Mouse (Mus musculus) MEL (cell line): ENCODE results near the gene Fam160a1. TPM values are rescaled to one million over a fixed set of nuclear protein-coding genes. Genes with fewer than 3 reads are reported as not detected.

Experiments used
- DNase-seq: peaks from one replicate; pipeline ENCODE4 v3.0.0; 2011; ENCODE audit warnings: low read depth, low spot score
- H3K27ac ChIP-seq: 2 replicates; pipeline ENCODE4 v1.5.1; 2012; ENCODE audit warnings: low read depth, mild to moderate bottlenecking, control low read depth, low read length, moderate library complexity; ENCODE audit not compliant: control insufficient read depth
- H3K27me3 ChIP-seq, 2 experiments: fragments of 150-350 bp in 1 of 2; sonication (generic) in 1 of 2; 2 replicates each; pipeline ENCODE4 v1.6.1; 2012; ENCODE audit warnings: low read length in 2 of 2, mild to moderate bottlenecking in 2 of 2, improper control_type of control experiment in 1 of 2, moderate library complexity in 1 of 2; ENCODE audit not compliant: insufficient read depth in 2 of 2, control insufficient read depth in 1 of 2
- H3K36me3 ChIP-seq, 2 experiments: 2 replicates each; pipeline ENCODE4 v1.6.1; 2012 to 2014; ENCODE audit warnings: low read length in 2 of 2, improper control_type of control experiment in 1 of 2, inconsistent platforms in 1 of 2, mild to moderate bottlenecking in 1 of 2; ENCODE audit not compliant: insufficient read depth in 2 of 2, control insufficient read depth in 1 of 2
- H3K4me1 ChIP-seq, 2 experiments: fragments of 150-350 bp in 1 of 2; sonication (generic) in 1 of 2; 2 replicates each; pipeline ENCODE4 v1.6.1; 2012; ENCODE audit warnings: low read length in 2 of 2, improper control_type of control experiment in 1 of 2, mild to moderate bottlenecking in 1 of 2; ENCODE audit not compliant: insufficient read depth in 2 of 2, control insufficient read depth in 1 of 2
- H3K4me3 ChIP-seq, 2 experiments: fragments of 150-350 bp in 1 of 2; sonication (generic) in 1 of 2; 2 replicates each; pipeline ENCODE4 v1.5.1; 2012; ENCODE audit warnings: low read depth in 2 of 2, low read length in 2 of 2, mild to moderate bottlenecking in 2 of 2, moderate library complexity in 2 of 2, control low read depth in 1 of 2, improper control_type of control experiment in 1 of 2; ENCODE audit not compliant: control insufficient read depth in 1 of 2, insufficient read depth in 1 of 2
- H3K79me2 ChIP-seq: 2 replicates; pipeline ENCODE4 v1.6.1; 2012; ENCODE audit warnings: mild to moderate bottlenecking, low read length, moderate library complexity; ENCODE audit not compliant: control insufficient read depth, poor library complexity, insufficient read depth
- H3K9ac ChIP-seq: 2 replicates; pipeline ENCODE4 v1.6.1; 2012; ENCODE audit warnings: low read depth, mild to moderate bottlenecking, control low read depth, low read length, moderate library complexity; ENCODE audit not compliant: control insufficient read depth, poor library complexity, severe bottlenecking
- H3K9me3 ChIP-seq: fragments of 150-350 bp; sonication (generic); replicated peaks from 2 replicates; pipeline ENCODE4 v1.6.1; 2012; ENCODE audit warnings: mild to moderate bottlenecking, low read length, improper control_type of control experiment, moderate library complexity; ENCODE audit not compliant: insufficient read depth
- BHLHE40 ChIP-seq: IDR thresholded peaks from 2 replicates; pipeline ENCODE4 v1.6.1; 2012; ENCODE audit warnings: low read depth, mild to moderate bottlenecking, inconsistent platforms, low read length, improper control_type of control experiment, borderline replicate concordance
- CHD2 ChIP-seq: IDR thresholded peaks from 2 replicates; pipeline ENCODE4 v1.6.1; 2011; ENCODE audit warnings: low read length, improper control_type of control experiment
- ELF1 ChIP-seq: IDR thresholded peaks from 2 replicates; pipeline ENCODE4 v1.6.1; 2014; ENCODE audit warnings: low read depth, mild to moderate bottlenecking, inconsistent platforms, low read length, improper control_type of control experiment, moderate library complexity
- ETS1 ChIP-seq: IDR thresholded peaks from 2 replicates; pipeline ENCODE4 v1.6.1; 2012; ENCODE audit warnings: low read depth, mild to moderate bottlenecking, inconsistent platforms, low read length, improper control_type of control experiment, moderate library complexity
- GATA1 ChIP-seq: IDR thresholded peaks from 2 replicates; pipeline ENCODE4 v1.6.1; 2011; ENCODE audit warnings: low read depth, low read length, improper control_type of control experiment
- HCFC1 ChIP-seq: IDR thresholded peaks from 2 replicates; pipeline ENCODE4 v1.6.1; 2012; ENCODE audit warnings: low read depth, mild to moderate bottlenecking, inconsistent platforms, low read length, improper control_type of control experiment, moderate library complexity
- JUND ChIP-seq: IDR thresholded peaks from 2 replicates; pipeline ENCODE4 v1.6.1; 2011; ENCODE audit warnings: low read depth, mild to moderate bottlenecking, improper control_type of control experiment, low read length
- MAZ ChIP-seq: IDR thresholded peaks from 2 replicates; pipeline ENCODE4 v1.6.1; 2012; ENCODE audit warnings: low read depth, mild to moderate bottlenecking, inconsistent platforms, low read length, improper control_type of control experiment
- MXI1 ChIP-seq: IDR thresholded peaks from 2 replicates; pipeline ENCODE4 v1.6.1; 2011; ENCODE audit warnings: mild to moderate bottlenecking, low read depth, low read length, improper control_type of control experiment
- MYB ChIP-seq: IDR thresholded peaks from 2 replicates; pipeline ENCODE4 v1.6.1; 2011; ENCODE audit warnings: mild to moderate bottlenecking, low read depth, low read length, improper control_type of control experiment
- MYC ChIP-seq: IDR thresholded peaks from 2 replicates; pipeline ENCODE4 v1.6.1; 2011; ENCODE audit warnings: low read depth, mild to moderate bottlenecking, low read length, improper control_type of control experiment, moderate library complexity
- POLR2A ChIP-seq, 2 experiments: IDR thresholded peaks; 2 replicates each; pipeline ENCODE4 v1.6.1; 2011 to 2012; ENCODE audit warnings: low read length in 2 of 2, mild to moderate bottlenecking in 2 of 2, control low read depth in 1 of 2, improper control_type of control experiment in 1 of 2, low read depth in 1 of 2, moderate library complexity in 1 of 2; ENCODE audit not compliant: control insufficient read depth in 1 of 2, insufficient read depth in 1 of 2, poor library complexity in 1 of 2
- POLR2AphosphoS2 ChIP-seq: IDR thresholded peaks from 2 replicates; pipeline ENCODE4 v1.6.1; 2011; ENCODE audit warnings: low read length, improper control_type of control experiment
- POLR2AphosphoS5 ChIP-seq: IDR thresholded peaks from 2 replicates; pipeline ENCODE4 v1.6.1; 2012; ENCODE audit warnings: low read depth, borderline replicate concordance, mild to moderate bottlenecking, inconsistent platforms, low read length, moderate library complexity, mixed read lengths
- RAD21 ChIP-seq: IDR thresholded peaks from 2 replicates; pipeline ENCODE4 v1.6.1; 2011; ENCODE audit warnings: mild to moderate bottlenecking, low read depth, low read length, improper control_type of control experiment
- SIN3A ChIP-seq: IDR thresholded peaks from 2 replicates; pipeline ENCODE4 v1.6.1; 2012; ENCODE audit warnings: low read length, improper control_type of control experiment, inconsistent platforms
- SMC3 ChIP-seq: IDR thresholded peaks from 2 replicates; pipeline ENCODE4 v1.6.1; 2011; ENCODE audit warnings: low read depth, low read length, improper control_type of control experiment
- TBP ChIP-seq: IDR thresholded peaks from 2 replicates; pipeline ENCODE4 v1.8.0; 2011; ENCODE audit warnings: low read depth, low read length, improper control_type of control experiment
- USF2 ChIP-seq, 2 experiments: IDR thresholded peaks; 2 replicates each; pipeline ENCODE4 v1.6.1; 2011 to 2012; ENCODE audit warnings: improper control_type of control experiment in 2 of 2, low read length in 2 of 2, borderline replicate concordance in 1 of 2, inconsistent platforms in 1 of 2, low read depth in 1 of 2, mild to moderate bottlenecking in 1 of 2; ENCODE audit not compliant: insufficient read depth in 1 of 2
- ZC3H11A ChIP-seq: IDR thresholded peaks from 2 replicates; pipeline ENCODE4 v1.6.1; 2012; ENCODE audit warnings: low read depth, mild to moderate bottlenecking, inconsistent platforms, low read length, improper control_type of control experiment
- ZKSCAN1 ChIP-seq: IDR thresholded peaks from 2 replicates; pipeline ENCODE4 v1.6.1; 2012; ENCODE audit warnings: low read depth, mild to moderate bottlenecking, inconsistent platforms, low read length, improper control_type of control experiment, moderate library complexity
- ZMIZ1 ChIP-seq: IDR thresholded peaks from 2 replicates; pipeline ENCODE4 v1.6.1; 2012; ENCODE audit warnings: low read depth, mild to moderate bottlenecking, inconsistent platforms, low read length, improper control_type of control experiment, moderate library complexity
- polyA plus RNA-seq, 2 experiments: library from polyadenylated mRNA; stranded (reverse) in 1 of 2; unstranded in 1 of 2; fragments of >175 nt in 1 of 2; fragments of >200 nt in 1 of 2; gene quantifications; 2 replicates each; pipeline versions ENCODE4 v1.2.1 to v1.2.4; 2012; ENCODE audit warnings: low replicate concordance in 2 of 2, low read depth in 1 of 2; ENCODE audit not compliant: insufficient read length in 2 of 2, insufficient read depth in 1 of 2, missing spikeins in 1 of 2
- total RNA-seq: library from RNA; depleted of rRNA; stranded (reverse); fragments of 300-350 nt; gene quantifications from 2 replicates; pipeline ENCODE4 v1.2.3, GENCODE M21; 2012

Fam160a1 gene
- total and polyA plus RNA-seq, 3 experiments, result not detected

GRCm38 (mm10) chr3:85677133-85677532 is 140.0 kb downstream of the Fam160a1 start:
- TF ChIP-seq MAZ, result no peak
- TF ChIP-seq ZMIZ1, result no peak
- TF ChIP-seq POLR2A (IDR thresholded peaks at IDR 0.05; ENCODE audit: control insufficient read depth in 1 of 2, insufficient read depth in 1 of 2, low read depth in 1 of 2, low read length in 2 of 2, poor library complexity in 1 of 2), result no peak
- no peak for TF ChIP-seq CHD2
- no peak for TF ChIP-seq POLR2AphosphoS5
- no peak for TF ChIP-seq BHLHE40
- no peak for TF ChIP-seq JUND
- TF ChIP-seq MYB, result no peak
- TF ChIP-seq ZKSCAN1, result no peak
- no peak for TF ChIP-seq SIN3A
- TF ChIP-seq GATA1, result no peak
- no peak for TF ChIP-seq ZC3H11A
- TF ChIP-seq RAD21, result no peak

GRCm38 (mm10) chr3:85669844-85670243 is 147.2 kb downstream of the Fam160a1 start:
- no peak for DNase-seq
- Histone ChIP-seq H3K79me2 (no peaks in the 10 kb centered on the region), H3K9me3 (no peaks in the 10 kb centered on the region), H3K27me3 (peaks cover 0 to 2% of the 10 kb centered on the region in 2 experiments; a peak in 2 of 4 replicates), H3K9ac (no peak overlapping the region), H3K4me3 (no peak overlapping the region)
- TF ChIP-seq MXI1 (no peak), USF2 (IDR thresholded peaks at IDR 0.05; ENCODE audit: borderline replicate concordance in 1 of 2, insufficient read depth in 1 of 2, low read depth in 1 of 2, low read length in 2 of 2) (no peak), ETS1 (no peak), MYC (no peak), BHLHE40 (no peak), HCFC1 (no peak), POLR2AphosphoS5 (no peak), ELF1 (no peak), SMC3 (no peak), POLR2AphosphoS2 (no peak), TBP (no peak)
- TF ChIP-seq, all 39 proteins: peak for 0
- Histone ChIP-seq H3K36me3 (no peaks in the 10 kb centered on the region), H3K4me1 (no peaks in the 10 kb centered on the region), H3K27ac (no peak overlapping the region)

More at GRCm38 (mm10) chr3:85677133-85677532, 140.0 kb downstream of the Fam160a1 start:
- DNase-seq, result no peak
- no peaks in the 10 kb centered on the region for H3K79me2 ChIP-seq
- H3K36me3 ChIP-seq, result no peaks in the 10 kb centered on the region
- no peak overlapping the region for H3K9ac ChIP-seq
- H3K4me3 ChIP-seq, result no peak overlapping the region
- H3K27ac ChIP-seq, result no peak overlapping the region
- no peaks in the 10 kb centered on the region for H3K9me3 ChIP-seq
- peaks cover 0 to 2% of the 10 kb centered on the region in 2 experiments; a peak in 2 of 4 replicates for H3K27me3 ChIP-seq
- H3K4me1 ChIP-seq, result no peaks in the 10 kb centered on the region
